Comparison of ENCODE assay signal across 8 mouse cellular contexts in the genomic region with DNA sequence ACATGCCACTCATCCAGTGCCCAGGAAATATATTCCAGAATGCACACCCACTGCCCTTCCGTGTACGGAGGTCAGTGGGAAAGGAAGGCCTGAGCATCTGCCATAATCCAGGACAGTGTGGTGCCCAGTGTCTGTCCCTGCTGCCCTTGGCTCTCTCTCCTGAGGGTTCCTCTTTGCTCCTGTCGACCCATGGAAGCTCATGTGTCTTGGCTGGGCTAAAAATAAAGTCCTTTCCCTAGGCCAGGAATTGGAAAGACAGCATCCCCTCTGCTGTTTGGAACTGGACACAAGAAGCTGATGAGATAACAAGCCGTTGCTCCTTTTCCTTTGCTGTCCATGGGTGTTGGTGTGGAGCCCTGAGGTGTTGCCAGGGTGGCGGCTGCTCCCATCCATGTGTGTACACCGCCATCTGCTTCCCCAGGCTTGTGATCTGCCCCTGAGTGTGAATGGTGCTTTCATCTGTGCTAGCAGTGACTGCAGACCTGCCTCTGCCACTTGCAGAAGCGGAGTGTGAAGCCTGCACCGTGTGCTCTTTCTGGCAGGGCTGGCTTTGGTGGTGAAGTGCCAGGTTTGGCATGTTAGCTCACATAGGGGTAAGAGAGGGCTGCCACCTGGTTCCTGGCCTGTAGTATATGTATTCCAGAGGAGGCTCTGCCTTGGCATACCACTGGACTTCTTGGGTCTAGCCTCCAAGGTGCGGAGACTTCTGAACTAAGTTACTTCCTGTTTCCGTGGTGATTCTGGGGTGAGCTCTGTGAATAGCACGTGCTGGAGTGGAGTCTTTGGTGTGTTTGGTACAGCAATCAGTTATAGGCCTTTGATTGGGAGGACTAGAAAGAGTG. TPM values are rescaled to one million over a fixed set of nuclear protein-coding genes. Genes with fewer than 3 reads are reported as not detected.
DNase-seq lines count a peak whose midpoint lies in the region; ATAC-seq and TF ChIP-seq lines count a peak whose summit lies in the region.
"Had no signal": no experiment of that assay in that cellular context is flagged by ENCODE, and none has a peak within 500 bp of the region (broad histone marks: within the 10 kb centered on the region; RNA-seq: fewer than 3 reads in every experiment).

No protein-coding gene starts in this region.

- no peak overlapping the region for H3K4me2 ChIP-seq in CH12.LX (ENCODE audit: insufficient read depth, low read depth, poor library complexity, severe bottlenecking)
- no peak overlapping the region for H3K4me2 ChIP-seq in forebrain, embryonic 11.5 days (ENCODE audit: low read depth, low read length, severe bottlenecking)

- TF ChIP-seq CTCF in CH12.LX (conservative IDR thresholded peaks at IDR 0.05 in 1 of 2, IDR thresholded peaks at IDR 0.05 in 1 of 2; ENCODE audit: low read depth in 2 of 2, low read length in 2 of 2), result no peak

- TF ChIP-seq EP300 in CH12.LX (IDR thresholded peaks at IDR 0.05; ENCODE audit: low read length), result no peak

- peak; percentile 20 for DNase-seq in 416B (ENCODE audit: low read depth)
- DNase-seq in CH12.LX (ENCODE audit: extremely low read depth), result peak; percentile 40
- DNase-seq in forebrain, embryonic 11.5 days (ENCODE audit: low spot score), result no peak
- no peak for DNase-seq in adrenal gland, postnatal 25 days
- no peak for DNase-seq in urinary bladder, adult 2 months (ENCODE audit: low spot score)

- in situ Hi-C loops in CH12.LX (cut with MboI; ENCODE audit: low pct_ligation_motif_present, low pct_unique_long_range_greater_than_20kb, low sequenced_read_pairs), result loop anchor here (10.0 kb wide), 1 partner anchor 197 kb away; no protein-coding TSS in a partner anchor

- no peak overlapping the region; the same call in 1 of the 2 replicates for H3K27ac ChIP-seq in CH12.LX (ENCODE audit: insufficient read depth, low read depth)
- H3K27ac ChIP-seq in forebrain, embryonic 11.5 days (ENCODE audit: low read depth, low read length), result peak overlapping the region; percentile 39

- no peak overlapping the region for H3K4me3 ChIP-seq in CH12.LX (replicated peaks in 1 of 3; ENCODE audit: low read depth in 2 of 3, low read length in 2 of 3, poor library complexity in 1 of 3)
- no peak overlapping the region for H3K4me3 ChIP-seq in forebrain, embryonic 11.5 days (ENCODE audit: low read depth, low read length)
- H3K4me3 ChIP-seq: myocyte had no signal

- H3K79me2 ChIP-seq in CH12.LX (replicated peaks; ENCODE audit: control insufficient read depth, extremely low read depth, insufficient read depth, poor library complexity, severe bottlenecking), result peaks cover 4% of the 10 kb centered on the region; the same call in 1 of the 2 replicates

- 76% methylated on average over 11 of the region's 11 CpGs for WGBS in forebrain, embryonic 11.5 days

- peaks cover 0 to 26% of the 10 kb centered on the region in 2 experiments for H3K36me3 ChIP-seq in CH12.LX (replicated peaks in 1 of 2; ENCODE audit: control insufficient read depth in 1 of 2, insufficient read depth in 1 of 2, low read length in 1 of 2)
- no peaks in the 10 kb centered on the region for H3K36me3 ChIP-seq in forebrain, embryonic 11.5 days (ENCODE audit: control insufficient read depth, insufficient read depth, low read length)

- no peak for ATAC-seq in forebrain, embryonic 11.5 days (replicated peaks; ENCODE audit: low FRiP score)
- peak; percentile 45 for ATAC-seq in inflammation-experienced regulatory T-cells, adult 6 months
- no peak for ATAC-seq in erythroblast, adult 5-6 weeks (replicated peaks; ENCODE audit: low FRiP score, poor library complexity, severe bottlenecking)

- dilution Hi-C loops in CH12.LX (cut with MboI; ENCODE audit: extremely low pct_ligation_motif_present, extremely low pct_unique_long_range_greater_than_20kb, low sequenced_read_pairs), result no loop called here

- H3K9me3 ChIP-seq in CH12.LX (replicated peaks; ENCODE audit: low read length), result no peaks in the 10 kb centered on the region
- H3K9me3 ChIP-seq in forebrain, embryonic 11.5 days (ENCODE audit: control insufficient read depth, low read length), result no peaks in the 10 kb centered on the region

- no peak overlapping the region for H3K9ac ChIP-seq in CH12.LX (ENCODE audit: insufficient read depth, low read depth)
- H3K9ac ChIP-seq in forebrain, embryonic 11.5 days (ENCODE audit: low read length), result 0 out of 2 replicates have a peak overlapping the region, but pooled peaks have one; percentile 8

- peaks cover 81 to 99% of the 10 kb centered on the region in 2 experiments for H3K4me1 ChIP-seq in CH12.LX (ENCODE audit: control insufficient read depth in 1 of 2, insufficient read depth in 2 of 2)
- peaks cover 52% of the 10 kb centered on the region for H3K4me1 ChIP-seq in forebrain, embryonic 11.5 days (replicated peaks; ENCODE audit: control insufficient read depth, insufficient read depth, low read length)

- TF ChIP-seq RAD21 in CH12.LX (IDR thresholded peaks at IDR 0.05; ENCODE audit: low read depth, low read length), result no peak

- no peak for TF ChIP-seq POLR2A in CH12.LX (IDR thresholded peaks at IDR 0.05; ENCODE audit: low read depth, low read length)

- no peaks in the 10 kb centered on the region for H3K27me3 ChIP-seq in CH12.LX (replicated peaks)
- no peaks in the 10 kb centered on the region for H3K27me3 ChIP-seq in forebrain, embryonic 11.5 days (ENCODE audit: control insufficient read depth, insufficient read depth, low read length)

TF ChIP-seq in CH12.LX, 34 proteins besides CTCF, POLR2A, EP300 and RAD21:
- TF ChIP-seq MYC (IDR thresholded peaks at IDR 0.05; ENCODE audit: low read depth, low read length) (peak; percentile 72), ETS1 (conservative IDR thresholded peaks at IDR 0.05; ENCODE audit: low read depth, low read length) (peak; percentile 18; the same call in 1 of the 2 replicates), BHLHE40 (IDR thresholded peaks at IDR 0.05; ENCODE audit: low read depth, low read length) (peak; percentile 91), MAX (IDR thresholded peaks at IDR 0.05; ENCODE audit: low read length) (peak; percentile 59; the same call in 1 of the 2 replicates), SMC3 (IDR thresholded peaks at IDR 0.05; ENCODE audit: low read depth, low read length) (no peak), ELF1 (IDR thresholded peaks at IDR 0.05; ENCODE audit: low read depth, low read length) (0 out of 2 replicates have a peak, but pooled peaks have one; percentile 11), HCFC1 (IDR thresholded peaks at IDR 0.05; ENCODE audit: low read depth, low read length) (no peak)
TF ChIP-seq in CH12.LX: peak in this region for 5.

RNA-seq across cellular contexts. Expression of gene Galnt2, which starts 50.7 kb away (rescaled TPM):
- total RNA-seq in CH12.LX (2012; rRNA removed) (23.6 and 25.9 TPM in 2 replicates), CH12.LX (2014; rRNA removed) (18.6 and 23.2 TPM in 2 replicates)
- 21.9 and 27.3 TPM in 2 replicates for polyA plus RNA-seq in CH12.LX (2012; ENCODE audit: insufficient read length, low read depth)
- polyA plus RNA-seq in forebrain, embryonic 11.5 days (2014; fragmentation: Nextera tagmentation; extraction: Ambion mirVana), result 81.6 and 83.7 TPM in 2 replicates
- 10 to 100 TPM; 14.8 to 39.1 (median 20.4) TPM for polyA plus RNA-seq in inflammation-experienced regulatory T-cells, adult 6 months (2017; shearing (Covaris generic))
- 33.5 and 60.5 TPM in 2 replicates for total RNA-seq in adrenal gland, postnatal 25 days (2021)
- total RNA-seq in erythroblast, adult 5-6 weeks (2015; ENCODE audit: low replicate concordance), result 18.2 and 26.9 TPM in 2 replicates
- total RNA-seq in erythroblast, adult 5-6 weeks (2017; ENCODE audit: low replicate concordance), result 0.51 and 21.3 TPM in 2 replicates
- polyA plus RNA-seq in urinary bladder, adult 2 months (2012; rRNA removed), result 57.3 and 74.4 TPM in 2 replicates

Comparison
In these comparisons a context has a peak if more than half of its experiments do, and no peak if none do; other contexts are left out.
1. DNase-seq: peak in 416B (single experiment) and CH12.LX (single experiment); none in forebrain, embryonic 11.5 days (single experiment), adrenal gland, postnatal 25 days (single experiment) and urinary bladder, adult 2 months (single experiment).